Mouse (Mus musculus) C2C12 (cell line): ENCODE results near the gene Ripor3.

Source experiments
- CEBPB ChIP-seq: IDR thresholded peaks from one replicate; pipeline ENCODE4 v1.6.1; 2011; ENCODE audit warnings: low read depth, mild to moderate bottlenecking, control low read depth, moderate library complexity
- CTCF ChIP-seq: IDR thresholded peaks from one replicate; pipeline ENCODE4 v1.5.1; 2011; ENCODE audit not compliant: control insufficient read depth, insufficient read depth, insufficient read length
- FOSL1 ChIP-seq: IDR thresholded peaks from one replicate; pipeline ENCODE4 v1.8.0; 2011; ENCODE audit warnings: mild to moderate bottlenecking, low read length; ENCODE audit not compliant: poor library complexity, insufficient read depth, severe bottlenecking
- MAX ChIP-seq: IDR thresholded peaks from one replicate; pipeline ENCODE4 v1.6.1; 2011; ENCODE audit warnings: mild to moderate bottlenecking, control low read depth
- MYOD1 ChIP-seq: IDR thresholded peaks from one replicate; pipeline ENCODE4 v1.6.1; 2011; ENCODE audit warnings: low read depth; ENCODE audit not compliant: control insufficient read depth, insufficient read length
- USF1 ChIP-seq: IDR thresholded peaks from one replicate; pipeline ENCODE4 v1.6.1; 2011; ENCODE audit warnings: low read depth, mild to moderate bottlenecking, control low read depth, moderate library complexity

- no peak for TF ChIP-seq MAX
- no peak for TF ChIP-seq CTCF
- no peak for TF ChIP-seq USF1
- no peak for TF ChIP-seq CEBPB
- TF ChIP-seq MYOD1 = no peak
- TF ChIP-seq FOSL1 = no peak
Measured at GRCm38 (mm10) chr2:167940636-167941035, 69.8 kb downstream of the Ripor3 start.
